In the genomic region with DNA sequence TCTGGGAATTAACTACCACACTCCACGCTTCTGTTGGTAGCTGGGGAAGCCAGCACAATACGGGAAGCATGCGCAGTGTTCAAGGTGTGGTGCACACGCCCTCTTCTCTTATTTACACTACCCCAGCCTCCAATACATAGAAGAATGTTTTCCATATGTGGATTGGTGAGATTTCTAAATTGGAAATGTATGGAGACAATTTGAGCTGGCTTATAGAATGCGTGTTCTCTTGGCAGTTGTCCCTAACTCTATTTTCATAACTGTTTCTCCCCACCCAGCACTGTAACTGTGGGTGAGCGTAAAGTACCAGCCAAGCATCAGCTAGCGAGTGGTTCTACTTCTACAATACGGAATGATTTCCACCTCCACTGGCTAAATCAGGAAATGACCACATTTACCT, we compare ENCODE assay signal across 21 mouse cellular contexts.
A peak's percentile ranks its signal among the peaks of the same experiment; 100 is the strongest.
DNase-seq lines count a peak whose midpoint lies in the region; ATAC-seq lines count a peak whose summit lies in the region.
"Had no signal": no experiment of that assay in that cellular context is flagged by ENCODE, and none has a peak within 500 bp of the region (broad histone marks: within the 10 kb centered on the region; RNA-seq: fewer than 3 reads in every experiment).

No protein-coding gene starts in this region.

- H3K9ac ChIP-seq in limb, embryonic 13.5 days = no peak overlapping the region
- H3K9ac ChIP-seq in embryonic facial prominence, embryonic 14.5 days (ENCODE audit: low read depth, low read length) = no peak overlapping the region
- H3K9ac ChIP-seq: forebrain, embryonic 12.5 days; heart, embryonic 12.5 days; hindbrain, embryonic 14.5 days; intestine, embryonic 15.5 days had no signal

- peak; percentile 62 for ATAC-seq in frontal cortex, adult (ENCODE audit: low TSS enrichment)
- peak; percentile 79; the same call in 1 of the 2 replicates for ATAC-seq in limb, embryonic 13.5 days (ENCODE audit: low FRiP score, low read depth)
- peak; percentile 75 for ATAC-seq in embryonic facial prominence, embryonic 14.5 days (ENCODE audit: low read depth)
- ATAC-seq: forebrain, embryonic 16.5 days; intestine, embryonic 15.5 days; Patski had no signal

- no peaks in the 10 kb centered on the region for H3K9me3 ChIP-seq in limb, embryonic 13.5 days
- H3K9me3 ChIP-seq in limb, embryonic 10.5 days (replicated peaks) = no peaks in the 10 kb centered on the region
- H3K9me3 ChIP-seq in embryonic facial prominence, embryonic 14.5 days (ENCODE audit: control insufficient read depth, low read length) = no peaks in the 10 kb centered on the region
- H3K9me3 ChIP-seq: forebrain, embryonic 12.5 days; heart, embryonic 12.5 days; hindbrain, embryonic 10.5 days; intestine, embryonic 15.5 days had no signal

- no peak for DNase-seq in frontal cortex, postnatal 10 days (ENCODE audit: low spot score in 2 of 2)
- DNase-seq in limb, embryonic 10.5 days (ENCODE audit: low spot score) = no peak
- peak; percentile 81 for DNase-seq in embryonic facial prominence, embryonic 14.5 days (ENCODE audit: low spot score)
- peak; percentile 72 for DNase-seq in telencephalon, adult 2 months (ENCODE audit: low read depth, low spot score)
- no peak for DNase-seq in cerebellum, adult 9-10 months
- no peak for DNase-seq in cerebellum, adult 8-10 months
- DNase-seq: adrenal gland, adult 2 months; adrenal gland, postnatal 25 days; cerebellum, adult 2 months; cerebellum, postnatal 25 days; gastrocnemius, postnatal 10 days; heart, adult 2 months had no signal

- 0 out of 2 replicates have a peak overlapping the region, but pooled peaks have one; percentile 7 for H3K4me2 ChIP-seq in limb, embryonic 13.5 days (replicated peaks)
- H3K4me2 ChIP-seq in embryonic facial prominence, embryonic 14.5 days (ENCODE audit: low read depth, low read length) = peak overlapping the region; percentile 18; the same call in 1 of the 2 replicates
- H3K4me2 ChIP-seq: forebrain, embryonic 12.5 days; heart, embryonic 12.5 days; hindbrain, embryonic 14.5 days; intestine, embryonic 15.5 days had no signal

- 51% methylated on average over 8 of the region's 8 CpGs for WGBS in limb, embryonic 13.5 days
- 93% methylated on average over 8 of the region's 8 CpGs for WGBS in limb, embryonic 10.5 days
- 38% methylated on average over 8 of the region's 8 CpGs for WGBS in embryonic facial prominence, embryonic 14.5 days

- H3K36me3 ChIP-seq in limb, embryonic 13.5 days = no peaks in the 10 kb centered on the region
- no peaks in the 10 kb centered on the region for H3K36me3 ChIP-seq in limb, embryonic 10.5 days
- no peaks in the 10 kb centered on the region for H3K36me3 ChIP-seq in embryonic facial prominence, embryonic 14.5 days (ENCODE audit: control insufficient read depth, insufficient read depth, low read length)
- H3K36me3 ChIP-seq: forebrain, embryonic 12.5 days; heart, embryonic 12.5 days; hindbrain, embryonic 10.5 days; intestine, embryonic 15.5 days had no signal

- H3K27me3 ChIP-seq in limb, embryonic 13.5 days = no peaks in the 10 kb centered on the region
- H3K27me3 ChIP-seq in limb, embryonic 10.5 days (ENCODE audit: low read depth, poor library complexity, severe bottlenecking) = no peaks in the 10 kb centered on the region
- no peaks in the 10 kb centered on the region; the same call in 1 of the 2 replicates for H3K27me3 ChIP-seq in embryonic facial prominence, embryonic 14.5 days (replicated peaks; ENCODE audit: control insufficient read depth, insufficient read depth, low read length)
- H3K27me3 ChIP-seq: forebrain, embryonic 12.5 days; heart, embryonic 12.5 days; intestine, embryonic 15.5 days had no signal

- no peak overlapping the region for H3K27ac ChIP-seq in limb, embryonic 13.5 days
- H3K27ac ChIP-seq in limb, embryonic 10.5 days = no peak overlapping the region
- H3K27ac ChIP-seq in embryonic facial prominence, embryonic 14.5 days (replicated peaks; ENCODE audit: low read depth, low read length) = peak overlapping the region; percentile 52; the same call in 1 of the 2 replicates
- H3K27ac ChIP-seq: forebrain, embryonic 12.5 days; heart, adult 2 months; hindbrain, embryonic 10.5 days; hindbrain, embryonic 14.5 days; intestine, embryonic 15.5 days had no signal

- peaks cover 25% of the 10 kb centered on the region for H3K4me1 ChIP-seq in limb, embryonic 13.5 days
- no peaks in the 10 kb centered on the region for H3K4me1 ChIP-seq in limb, embryonic 10.5 days
- H3K4me1 ChIP-seq in embryonic facial prominence, embryonic 14.5 days (ENCODE audit: control insufficient read depth, insufficient read depth, low read length) = peaks cover 38% of the 10 kb centered on the region
- H3K4me1 ChIP-seq: forebrain, embryonic 12.5 days; heart, embryonic 12.5 days; hindbrain, embryonic 10.5 days; intestine, embryonic 15.5 days had no signal

- no peak overlapping the region for H3K4me3 ChIP-seq in limb, embryonic 13.5 days
- no peak overlapping the region for H3K4me3 ChIP-seq in limb, embryonic 10.5 days
- H3K4me3 ChIP-seq in embryonic facial prominence, embryonic 14.5 days (ENCODE audit: low read depth, low read length) = no peak overlapping the region
- H3K4me3 ChIP-seq: forebrain, embryonic 12.5 days; heart, adult 2 months; heart, embryonic 12.5 days; hindbrain, embryonic 10.5 days; intestine, embryonic 15.5 days had no signal

Comparison
In these comparisons a context has a peak if more than half of its experiments do, and no peak if none do; other contexts are left out.
1. DNase-seq: peak in embryonic facial prominence, embryonic 14.5 days (single experiment) and telencephalon, adult 2 months (single experiment); none in frontal cortex, postnatal 10 days (0 of 2), limb, embryonic 10.5 days (single experiment), cerebellum, adult 9-10 months (single experiment) and cerebellum, adult 8-10 months (single experiment).
2. Peak in every context shown above with its lines, with median percentiles within 50 percentile points of each other: ATAC-seq.